Mouse (Mus musculus): ENCODE results near the gene G0s2.

The G0s2 gene

DNA sequence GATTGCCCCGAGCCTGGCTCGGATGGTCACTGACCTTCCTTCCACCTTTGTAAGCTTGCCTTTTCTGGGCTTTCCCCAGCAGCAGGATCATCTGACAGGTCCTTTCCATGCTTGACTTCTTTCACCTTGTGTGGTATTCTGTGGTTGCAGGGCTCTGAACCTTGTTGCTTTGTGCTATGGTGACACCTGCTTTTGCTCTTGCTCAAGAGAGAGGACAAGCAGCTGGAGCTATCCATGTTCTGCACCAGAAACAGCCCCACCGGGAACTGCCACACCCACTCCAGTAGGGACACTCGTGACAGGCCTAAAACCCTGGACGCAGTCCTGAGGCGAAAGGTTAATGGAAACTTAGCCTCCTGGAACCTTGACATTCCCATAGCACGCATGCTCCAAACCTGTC is 21.6 kb downstream of the G0s2 start:
- DNase-seq: no peak

DNA sequence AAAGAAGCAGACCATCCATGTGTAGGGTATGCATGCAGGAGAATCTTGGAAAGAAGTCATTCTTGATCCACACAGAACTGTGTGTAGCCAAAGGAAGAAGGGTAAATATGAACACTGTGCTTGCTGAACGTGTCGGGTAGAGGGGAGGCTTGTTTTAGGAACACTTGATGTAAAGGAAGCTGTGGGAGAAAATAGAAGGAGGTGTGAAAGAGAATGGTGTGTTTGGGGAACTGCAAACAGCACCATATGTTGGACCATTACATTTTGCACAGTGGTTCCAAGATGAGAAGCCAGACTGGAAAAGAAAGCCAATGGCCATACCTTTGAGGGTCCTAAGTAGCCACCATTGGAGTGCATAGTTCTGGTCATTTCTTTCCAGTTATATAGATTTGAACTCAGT is 23.0 kb downstream of the G0s2 start:
- no peak for DNase-seq

DNA sequence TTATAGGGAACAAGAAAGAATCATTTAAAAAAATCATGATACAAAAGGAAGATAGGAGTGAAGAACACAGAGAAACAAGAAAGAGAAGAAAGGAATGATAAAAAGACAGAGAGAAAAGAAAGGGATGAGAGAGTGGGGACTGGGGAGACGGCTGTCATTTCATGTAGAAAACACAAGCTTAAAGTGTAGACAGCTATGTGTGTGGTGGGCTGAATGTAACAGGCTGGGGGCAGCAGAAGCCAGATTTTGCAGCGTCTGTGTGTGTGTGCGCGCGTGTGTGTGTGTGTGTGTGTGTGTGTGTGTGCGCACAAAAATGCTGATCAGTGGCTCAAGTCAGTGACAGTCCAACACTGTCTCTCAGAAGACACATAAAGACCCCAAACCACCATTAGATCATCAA is 28.8 kb downstream of the G0s2 start:
- no peak for DNase-seq

DNA sequence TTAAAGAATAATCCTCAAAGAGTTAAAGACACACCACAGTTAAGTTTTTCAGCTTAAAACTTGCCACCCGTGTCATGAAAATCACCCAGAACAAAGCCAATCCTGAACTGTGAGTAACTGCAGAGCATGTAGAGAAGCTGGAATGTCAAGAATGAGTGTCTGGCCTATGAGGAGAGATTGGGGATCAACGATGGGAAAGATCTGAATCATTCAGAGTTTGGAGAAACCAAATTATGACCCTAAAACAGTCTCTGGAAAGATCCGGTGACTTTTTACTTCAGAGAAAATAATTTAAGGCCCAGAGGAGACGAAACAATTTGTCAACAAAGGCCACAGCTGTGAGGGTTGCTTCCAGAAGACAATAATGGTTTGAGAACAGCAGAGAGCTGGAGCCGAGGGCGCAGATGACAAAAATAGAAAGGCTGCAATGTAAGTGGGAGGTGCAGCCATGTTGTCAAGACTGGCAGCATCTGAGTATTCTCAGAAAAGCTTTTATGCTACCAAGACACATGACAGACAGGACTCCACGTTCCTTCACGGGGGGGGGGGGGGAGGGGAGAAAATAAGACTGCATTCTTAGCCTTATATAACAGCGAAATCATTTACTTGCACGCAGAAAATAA is 29.3 kb downstream of the G0s2 start:
- DNase-seq: no peak

DNA sequence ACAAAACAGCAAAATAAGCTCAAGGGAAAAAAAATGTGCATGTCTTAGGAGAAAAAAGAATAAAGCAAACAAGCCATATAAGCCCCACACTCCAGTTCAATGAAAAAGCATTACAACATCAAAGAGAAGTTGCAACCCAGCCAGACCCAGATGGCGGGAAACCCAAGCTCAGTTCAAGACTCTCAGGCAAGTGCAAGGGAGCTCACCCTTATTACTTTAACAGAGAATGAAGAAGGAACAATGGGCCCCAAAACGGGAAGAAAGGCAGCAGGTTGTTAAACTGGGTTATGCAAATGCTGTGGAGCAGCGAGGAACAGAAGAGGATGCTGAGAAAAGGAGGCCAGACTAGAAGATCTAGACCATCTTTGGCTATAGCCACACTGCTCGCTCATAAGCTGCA is 30.2 kb downstream of the G0s2 start:
- no peak for DNase-seq

DNA sequence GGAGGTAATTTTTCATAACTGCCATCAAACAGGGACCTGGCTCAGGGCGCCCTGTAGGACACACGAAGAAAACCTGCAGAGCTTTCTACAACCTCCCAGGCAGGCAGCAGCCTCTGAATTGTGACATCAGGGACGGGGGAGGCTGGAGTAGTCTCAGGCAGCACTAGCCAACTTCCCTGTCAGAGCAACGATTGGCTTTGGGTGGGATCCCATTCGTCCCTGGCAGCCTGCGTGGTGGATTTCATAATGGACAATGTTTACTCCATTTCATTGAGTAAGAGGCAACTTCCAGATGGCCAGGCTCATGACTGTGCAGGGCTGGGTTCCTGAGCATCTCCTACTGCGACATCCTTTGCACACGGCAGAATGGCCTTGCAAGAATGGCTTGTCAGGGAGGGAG is 30.8 kb downstream of the G0s2 start:
- DNase-seq: peak; percentile 90

DNA sequence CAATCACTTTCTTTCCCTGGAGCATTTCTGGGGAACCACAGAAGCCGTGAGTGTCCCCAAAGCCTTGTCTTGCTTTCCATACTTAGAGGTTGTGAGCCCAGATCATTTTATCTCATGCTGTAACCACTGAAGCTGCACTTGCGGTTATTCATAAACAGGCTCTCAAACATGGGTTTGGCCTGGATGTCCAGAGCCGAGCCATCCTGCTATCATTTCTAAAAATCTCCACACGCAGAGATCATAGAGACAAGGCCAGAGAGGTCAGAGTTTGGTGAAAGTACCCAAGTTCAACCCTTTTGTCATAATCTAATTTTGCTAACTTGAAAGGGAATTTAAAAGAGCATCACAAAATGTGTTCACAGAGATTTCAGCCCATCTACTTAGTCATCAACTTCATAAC is 31.6 kb downstream of the G0s2 start:
- no peak for DNase-seq

DNA sequence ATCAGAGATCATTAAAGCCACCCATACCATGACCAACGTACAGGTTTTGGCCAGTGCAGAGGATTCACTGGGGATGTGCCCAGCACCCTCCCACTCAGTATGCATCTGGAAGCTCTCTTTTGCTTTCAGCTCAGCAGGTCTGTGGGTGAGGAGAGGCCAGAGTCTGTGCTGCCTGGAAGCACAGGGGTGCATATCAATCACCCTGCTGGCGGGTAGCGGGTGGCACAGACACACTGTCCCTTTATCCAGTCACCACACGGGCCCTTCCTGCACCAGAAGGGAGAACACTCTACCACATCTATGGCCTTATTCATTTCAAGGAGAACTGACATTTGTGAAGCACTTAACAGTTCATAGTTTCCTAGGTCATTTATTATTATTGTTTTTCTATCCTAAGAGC is 34.6 kb downstream of the G0s2 start:
- DNase-seq: no peak

DNA sequence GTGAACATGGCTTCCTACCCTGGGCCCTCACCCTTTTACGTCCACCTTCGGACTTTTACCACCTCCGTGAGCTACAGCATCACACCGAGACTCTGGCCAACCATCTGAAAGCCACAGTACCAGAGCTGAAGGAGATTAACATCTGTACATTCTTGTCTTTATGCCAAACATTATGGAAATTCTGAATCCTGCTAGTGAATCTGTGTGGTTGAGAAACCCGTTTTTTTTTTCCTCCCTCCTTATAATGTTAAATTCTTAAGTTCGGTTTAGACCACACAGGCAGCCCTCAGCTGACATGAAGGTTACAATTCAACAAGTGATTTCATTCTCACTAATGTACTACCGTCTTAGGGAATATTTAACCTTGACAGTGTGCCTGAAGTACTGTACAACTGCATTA is 38.1 kb downstream of the G0s2 start:
- no peak for DNase-seq

DNA sequence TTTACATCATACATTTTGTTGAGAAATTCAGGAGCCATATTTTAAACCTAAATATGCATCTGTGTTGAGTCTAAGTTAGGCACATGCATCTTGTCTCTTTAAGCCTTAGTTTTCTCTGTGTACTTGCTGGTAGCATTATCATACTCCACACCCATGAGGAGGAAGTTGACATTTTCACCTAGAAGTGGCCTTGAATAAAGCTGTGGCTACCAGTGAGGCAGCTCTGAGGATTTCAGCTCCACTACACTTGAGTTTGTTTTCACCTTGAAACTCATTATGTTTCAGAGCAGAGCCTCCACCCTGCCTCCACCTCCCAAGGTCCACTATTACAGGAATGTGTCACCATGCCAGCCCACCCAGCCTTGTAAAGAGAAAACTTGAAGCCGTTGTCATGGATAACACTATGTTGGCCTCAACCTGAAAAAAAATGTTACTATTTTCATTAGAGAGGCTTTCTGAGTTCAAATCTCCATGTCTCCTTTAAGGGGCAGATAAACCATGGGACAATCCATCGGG is 38.8 kb downstream of the G0s2 start:
- DNase-seq: no peak

DNA sequence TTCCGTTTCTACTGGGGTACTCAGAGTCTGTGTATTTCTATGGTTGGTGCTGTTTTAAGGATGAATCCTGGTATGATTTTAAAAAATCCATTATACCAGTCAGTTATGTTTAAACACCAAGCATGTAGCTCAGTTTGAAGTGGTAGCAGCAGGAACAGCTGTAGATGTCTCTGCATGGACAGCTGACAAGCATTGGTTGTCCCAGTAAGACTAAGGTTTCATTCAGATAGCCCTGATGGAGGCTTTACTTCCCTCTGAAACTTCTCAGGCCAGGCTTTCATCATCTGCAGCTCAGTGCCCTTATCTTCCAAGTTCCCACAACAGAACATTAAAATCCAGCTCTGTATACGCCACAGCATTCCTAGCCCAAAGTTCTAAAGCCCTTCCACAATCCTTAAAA is 40.3 kb downstream of the G0s2 start:
- DNase-seq: no peak

DNA sequence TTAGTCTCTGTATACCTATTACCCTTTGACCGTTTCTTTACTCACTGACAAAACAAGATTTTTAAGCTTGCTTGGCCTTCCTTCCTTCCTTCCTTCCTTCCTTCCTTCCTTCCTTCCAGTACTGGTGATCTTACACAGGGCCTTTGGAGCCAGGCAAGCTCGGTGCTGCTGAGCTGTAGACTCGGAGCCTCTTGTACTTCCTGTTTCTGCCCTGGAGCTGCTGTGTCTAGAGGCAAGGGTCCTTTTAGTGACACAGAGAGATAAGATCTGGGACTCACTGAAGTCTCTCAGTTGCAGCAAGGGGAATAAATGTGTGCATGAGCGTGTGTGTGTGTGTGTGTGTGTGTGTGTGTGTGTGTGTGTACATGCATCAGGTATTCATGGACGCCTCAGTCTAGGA is 42.1 kb downstream of the G0s2 start:
- no peak for DNase-seq

DNA sequence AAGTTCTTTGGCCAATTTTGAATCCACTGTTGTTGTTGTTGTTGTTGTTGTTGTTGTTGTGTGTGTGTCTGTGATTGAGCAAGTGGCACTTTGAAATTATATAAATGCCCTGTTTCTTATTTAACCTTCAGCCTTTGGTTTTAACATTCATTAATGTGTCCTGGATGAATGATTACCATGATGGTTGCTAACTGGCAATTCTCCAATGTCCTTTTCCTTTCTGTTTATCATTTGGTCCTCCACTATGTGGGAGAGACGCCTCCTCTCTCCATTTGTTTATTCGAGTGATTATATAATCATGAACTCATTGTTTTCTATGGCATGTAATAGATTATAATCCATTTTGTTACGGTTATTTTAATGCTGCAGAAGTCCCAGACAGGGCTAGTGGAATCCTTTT is 42.5 kb downstream of the G0s2 start:
- no peak for DNase-seq

DNA sequence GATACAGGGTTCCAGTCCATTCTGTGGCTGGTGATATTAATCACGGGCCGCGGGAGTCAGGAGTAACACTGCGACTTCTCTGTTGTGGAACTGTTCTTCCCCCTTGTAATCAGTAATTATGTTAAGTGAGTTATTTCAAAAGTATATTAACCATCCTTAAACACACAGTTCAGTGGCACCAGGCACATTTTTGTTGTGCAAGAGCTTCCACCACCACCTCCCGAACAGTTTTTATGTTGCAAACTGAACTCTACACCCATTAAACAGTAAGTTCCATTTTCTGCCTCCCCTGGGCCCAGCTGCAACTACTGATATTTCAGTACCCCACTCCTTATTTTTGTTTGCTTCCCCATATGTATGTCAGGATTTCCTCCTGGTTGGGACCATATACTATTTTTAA is 43.4 kb downstream of the G0s2 start:
- no peak for DNase-seq

DNA sequence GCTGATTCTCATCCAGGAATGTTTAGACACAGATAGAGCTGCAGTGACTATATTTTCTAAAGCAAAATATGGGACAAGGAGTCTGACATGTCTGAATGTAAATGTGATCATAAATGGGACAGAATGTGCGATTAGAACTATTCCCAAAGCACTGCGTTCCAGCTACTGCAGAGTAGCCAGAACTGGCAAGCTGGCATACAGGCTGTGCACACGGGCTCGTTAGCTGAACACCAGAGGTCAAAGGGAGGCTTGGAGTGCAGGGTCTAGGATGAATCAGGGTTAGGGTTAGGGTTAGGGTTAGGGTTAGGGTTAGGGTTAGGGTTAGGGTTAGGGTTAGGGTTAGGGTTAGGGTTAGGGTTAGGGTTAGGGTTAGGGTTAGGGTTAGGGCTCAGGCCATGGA is 45.5 kb downstream of the G0s2 start:
- no peak for DNase-seq

DNA sequence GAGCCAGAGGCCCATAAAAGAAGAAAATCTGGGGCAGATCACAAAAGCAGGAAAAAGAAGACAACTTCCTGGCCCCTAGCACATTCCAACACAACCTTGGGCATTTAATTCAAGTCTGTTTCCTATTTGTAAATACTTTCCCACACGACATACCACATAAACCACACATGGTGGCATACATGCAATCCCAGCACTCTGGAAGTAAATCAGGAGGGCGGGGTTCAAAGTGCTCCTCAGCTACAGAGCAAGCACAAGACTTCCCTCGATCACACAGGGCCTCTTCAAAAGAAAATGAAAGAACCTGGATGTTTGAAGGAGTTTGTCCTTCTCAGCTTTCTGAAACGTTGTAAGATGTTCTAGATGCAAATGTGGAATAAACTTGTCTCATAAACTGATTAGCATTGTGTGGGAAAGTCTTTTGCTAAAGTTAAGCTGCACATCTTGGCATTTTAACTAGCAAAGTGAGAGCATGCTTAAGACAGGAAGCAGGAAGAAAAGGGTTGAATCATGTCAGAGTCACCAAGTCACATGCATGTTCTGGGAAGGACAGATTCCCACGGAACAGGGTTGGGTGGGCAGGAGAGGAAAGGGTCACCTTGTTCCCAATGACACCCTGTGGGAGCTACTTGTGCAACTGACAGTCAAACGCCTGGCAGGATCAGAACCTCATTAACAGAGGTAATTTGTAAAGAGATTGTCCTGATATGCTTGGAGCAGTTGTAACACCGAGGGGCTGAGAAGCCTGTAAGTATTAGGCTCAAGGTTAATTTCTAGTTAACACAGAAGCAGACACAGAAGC is 46.1 kb downstream of the G0s2 start:
- DNase-seq: no peak

DNA sequence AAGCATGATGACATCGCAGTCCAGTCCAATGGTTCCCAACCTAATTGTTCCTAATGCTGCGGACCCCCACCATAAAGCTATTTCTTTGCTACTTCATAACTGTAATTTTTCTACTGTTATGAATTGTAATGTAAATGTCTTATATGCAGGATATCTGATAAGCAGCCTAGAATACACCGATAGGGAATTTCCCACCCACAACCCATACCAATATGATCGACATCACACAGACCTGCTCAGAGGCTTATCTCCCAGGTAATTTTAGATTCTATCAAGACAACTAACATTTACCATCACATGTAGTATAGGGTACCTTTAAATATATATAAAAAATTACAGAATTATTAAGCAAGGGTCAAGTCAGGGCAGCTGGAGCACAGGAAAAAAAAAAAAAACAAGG is 46.9 kb downstream of the G0s2 start:
- no peak for DNase-seq

DNA sequence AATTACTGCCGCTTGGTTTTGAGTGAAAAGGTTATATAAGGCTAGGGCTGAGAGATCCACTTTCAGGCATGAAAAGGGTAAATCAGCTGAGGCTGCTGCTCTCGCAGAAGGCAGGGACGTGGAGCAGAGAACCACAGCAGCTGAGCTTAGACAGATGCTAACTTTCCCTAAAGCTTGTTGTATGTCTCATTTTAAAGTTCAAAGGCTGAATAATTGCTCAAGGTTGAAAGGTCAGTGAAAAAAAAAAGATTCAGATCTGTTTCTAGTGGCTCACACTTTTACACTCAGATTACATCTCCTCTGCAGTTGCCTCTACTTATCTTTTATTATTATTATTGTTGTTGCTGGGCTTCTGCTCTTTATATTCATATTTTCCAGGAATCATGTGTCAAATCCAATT is 47.5 kb downstream of the G0s2 start:
- DNase-seq: no peak
